Mouse (Mus musculus) gastrocnemius, adult 2 months (tissue): ENCODE results near the gene Nme8. TPM values are rescaled to one million over a fixed set of nuclear protein-coding genes. Genes with fewer than 3 reads are reported as not detected.

Experiments
- DNase-seq: peaks from one replicate; pipeline ENCODE4 v3.0.0; 2022
- H3K27ac ChIP-seq: fragments of 200-600 bp; 2 replicates; pipeline ENCODE4 v1.8.1; 2022; ENCODE audit warnings: mild to moderate bottlenecking
- H3K4me3 ChIP-seq: fragments of 200-600 bp; 2 replicates; pipeline ENCODE4 v1.8.1; 2022; ENCODE audit warnings: mild to moderate bottlenecking, moderate library complexity
- CTCF ChIP-seq: fragments of 200-600 bp; IDR thresholded peaks from 2 replicates; pipeline ENCODE4 v1.8.1; 2022; ENCODE audit warnings: antibody characterized with exemption, mild to moderate bottlenecking, moderate library complexity
- intact Hi-C: fragments of 180-260 bp; cut with DNase I; formaldehyde crosslinking; loops from one replicate; pipeline ENCODE4 v1.15.1; 2025
- total RNA-seq, 2 experiments: library from RNA; stranded (reverse); gene quantifications; 2 replicates each; pipeline ENCODE4 v1.2.3; 2021

Gene Nme8
- total RNA-seq, 2 experiments from 2014 or later = not detected

- H3K27ac ChIP-seq = no peak overlapping the region
- intact Hi-C loops = loop anchor here (10.0 kb wide), 1 partner anchor 176 kb away; no protein-coding TSS in a partner anchor
- TF ChIP-seq CTCF = no peak
Observed at GRCm38 (mm10) chr13:19630768-19631709, 66.6 kb downstream of the Nme8 start.

DNA sequence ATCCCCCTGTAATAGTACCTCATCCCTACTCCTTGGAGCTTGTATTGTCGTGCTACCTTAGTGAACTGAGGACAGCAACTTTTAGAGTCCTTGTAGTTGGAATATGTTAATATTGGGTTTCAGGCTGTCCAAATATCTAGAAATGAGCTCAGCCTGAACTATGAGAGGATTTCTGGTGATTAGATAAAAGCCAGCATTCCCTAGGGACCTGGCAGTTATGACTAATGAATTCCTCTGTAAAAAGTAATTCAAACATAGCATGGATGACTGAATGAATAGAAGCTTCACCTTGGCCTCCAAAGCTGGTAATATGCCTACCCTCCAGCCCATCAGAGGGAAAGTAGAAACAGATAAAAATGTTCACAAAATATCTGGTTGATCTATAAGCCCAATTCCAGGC is 71.1 kb downstream of the Nme8 start:
- Histone ChIP-seq H3K4me3 (peak overlapping the region; percentile 74; the same call in 1 of the 2 replicates), H3K27ac (0 out of 2 replicates have a peak overlapping the region, but pooled peaks have one; percentile 5)
- intact Hi-C loops = no loop called here
- DNase-seq = no peak
- TF ChIP-seq CTCF = no peak

More at GRCm38 (mm10) chr13:19630768-19631709, 66.6 kb downstream of the Nme8 start:
- DNase-seq = no peak
- H3K4me3 ChIP-seq = no peak overlapping the region

DNA sequence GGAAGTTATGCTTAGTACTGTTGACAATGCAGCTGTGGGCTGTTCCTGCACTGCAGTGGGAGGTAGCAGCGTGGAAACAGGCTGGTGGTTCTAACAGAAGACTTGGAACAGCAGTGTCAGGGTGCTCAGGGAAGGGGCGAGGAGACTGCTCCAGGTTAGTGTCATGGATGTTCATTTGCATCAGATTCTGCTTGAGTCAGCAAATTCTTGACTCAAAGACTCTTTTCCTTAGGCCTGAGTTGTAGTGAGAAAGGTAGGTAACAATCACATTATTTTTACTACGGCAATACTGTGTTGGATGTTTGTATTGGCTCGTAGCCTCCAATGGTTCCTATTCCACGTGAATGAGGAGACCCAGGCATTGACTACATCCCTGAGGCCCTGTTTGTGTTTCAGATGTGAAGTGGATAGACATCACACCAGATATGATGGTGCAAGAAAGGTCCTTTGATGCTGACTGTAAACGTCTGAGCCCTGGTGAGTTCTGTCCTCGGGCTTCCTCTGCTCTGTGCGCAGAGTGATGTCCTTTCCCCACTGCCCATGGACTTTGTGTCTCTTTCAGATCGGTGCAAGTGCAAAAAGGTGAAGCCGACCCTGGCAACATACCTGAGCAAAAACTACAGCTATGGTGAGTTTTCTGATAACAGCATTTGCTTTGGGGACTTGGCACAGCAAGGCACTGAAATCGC is 72.8 kb downstream of the Nme8 start:
- peak overlapping the region; percentile 74 for H3K4me3 ChIP-seq
- no peak for TF ChIP-seq CTCF
- DNase-seq = no peak

GRCm38 (mm10) chr13:19623228-19623905 is 74.2 kb downstream of the Nme8 start:
- H3K27ac ChIP-seq = peak overlapping the region; percentile 72
- no peak for TF ChIP-seq CTCF
- peak; percentile 24 for DNase-seq
- intact Hi-C loops = no loop called here
- peak overlapping the region; percentile 74 for H3K4me3 ChIP-seq

More for the DNA sequence above, 72.8 kb downstream of the Nme8 start:
- intact Hi-C loops = no loop called here
- H3K27ac ChIP-seq = peak overlapping the region; percentile 72; the same call in 1 of the 2 replicates

DNA sequence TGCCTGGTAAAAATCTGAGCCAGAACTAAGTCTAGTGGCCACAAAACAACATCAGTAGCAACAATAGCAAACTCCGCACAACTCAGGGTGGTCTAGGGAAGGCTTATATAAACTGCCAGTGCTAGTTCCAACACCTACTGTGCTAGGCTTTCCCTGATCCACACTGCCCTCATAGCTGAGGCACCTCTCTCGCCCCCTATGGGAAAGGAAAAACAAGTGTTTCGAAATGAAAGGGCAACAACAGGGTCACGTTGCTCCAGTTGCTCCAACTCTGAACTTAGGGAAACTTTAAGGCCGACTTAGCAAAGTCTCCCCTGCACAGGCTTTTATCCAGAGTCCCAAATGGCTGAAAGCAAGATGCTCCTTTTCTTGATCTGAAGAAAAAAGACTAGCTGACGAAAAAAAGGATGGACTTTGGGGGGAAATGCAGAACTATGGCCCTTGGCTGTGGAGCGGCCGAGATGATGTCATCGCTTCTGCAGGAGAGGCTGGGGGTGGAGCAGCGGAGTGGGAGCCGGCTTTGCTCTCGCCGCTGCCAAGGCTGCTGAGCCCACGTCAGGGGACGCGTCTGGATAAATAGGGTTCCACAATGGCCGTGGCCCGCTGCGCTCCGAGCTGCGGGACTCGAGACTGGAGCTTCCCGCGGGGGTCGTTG is 74.9 kb downstream of the Nme8 start, which contains the start of gene Sfrp4:
Gene Sfrp4 (plus strand): TSS at position 532 of the 655 bp plus-strand sequence.
- TF ChIP-seq CTCF = peak; percentile 50
- DNase-seq = peak; percentile 73
- Histone ChIP-seq H3K4me3 (peak within 1 kb of the TSS; percentile 74), H3K27ac (peak within 1 kb of the TSS; percentile 72)
- intact Hi-C loops = no loop called here

GRCm38 (mm10) chr13:19619216-19619927 is 78.2 kb downstream of the Nme8 start, which contains the start of gene Epdr1:
Gene Epdr1, minus strand, starts transcription at chr13:19619927.
- H3K4me3 ChIP-seq = peak within 1 kb of the TSS; percentile 93
- peak; percentile 65 for TF ChIP-seq CTCF
- H3K27ac ChIP-seq = peak within 1 kb of the TSS; percentile 98
- intact Hi-C loops = no loop called here
- peak; percentile 79 for DNase-seq

- intact Hi-C loops = no loop called here
- no peak for DNase-seq
- Histone ChIP-seq H3K4me3 (peak overlapping the region; percentile 93), H3K27ac (peak overlapping the region; percentile 98)
- no peak for TF ChIP-seq CTCF
Observed at GRCm38 (mm10) chr13:19618841-19619215, 78.8 kb downstream of the Nme8 start.

- H3K4me3 ChIP-seq = peak overlapping the region; percentile 93
- peak overlapping the region; percentile 98 for H3K27ac ChIP-seq
- DNase-seq = peak; percentile 41
- intact Hi-C loops = no loop called here
- no peak for TF ChIP-seq CTCF
Observed at GRCm38 (mm10) chr13:19618081-19618480, 79.5 kb downstream of the Nme8 start.

DNA sequence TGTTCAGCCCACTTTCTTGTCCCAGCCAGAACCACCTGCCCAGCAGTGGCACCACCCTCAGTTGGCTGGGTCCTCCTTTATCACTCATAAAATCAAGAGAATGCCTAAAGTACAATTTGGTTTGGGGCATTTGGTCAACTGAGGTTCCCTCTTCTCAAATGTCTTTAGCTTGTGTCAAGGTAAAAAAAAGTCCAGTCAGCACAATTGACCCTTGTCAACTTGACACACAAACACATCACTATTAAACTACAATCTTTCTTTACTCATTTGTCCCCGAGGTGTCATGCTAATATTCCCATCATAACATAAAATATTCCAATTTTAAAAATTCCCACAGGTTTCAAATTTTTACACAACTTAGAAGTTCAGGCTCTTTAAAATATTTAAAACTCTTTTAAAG is 83.3 kb downstream of the Nme8 start:
- Histone ChIP-seq H3K27ac (no peak overlapping the region), H3K4me3 (no peak overlapping the region)
- TF ChIP-seq CTCF = no peak
- no peak for DNase-seq
- intact Hi-C loops = no loop called here

- no peak for DNase-seq
- Histone ChIP-seq H3K27ac (no peak overlapping the region; the same call in 1 of the 2 replicates), H3K4me3 (no peak overlapping the region)
- no peak for TF ChIP-seq CTCF
- intact Hi-C loops = no loop called here
Observed at GRCm38 (mm10) chr13:19613426-19613825, 84.2 kb downstream of the Nme8 start.

DNA sequence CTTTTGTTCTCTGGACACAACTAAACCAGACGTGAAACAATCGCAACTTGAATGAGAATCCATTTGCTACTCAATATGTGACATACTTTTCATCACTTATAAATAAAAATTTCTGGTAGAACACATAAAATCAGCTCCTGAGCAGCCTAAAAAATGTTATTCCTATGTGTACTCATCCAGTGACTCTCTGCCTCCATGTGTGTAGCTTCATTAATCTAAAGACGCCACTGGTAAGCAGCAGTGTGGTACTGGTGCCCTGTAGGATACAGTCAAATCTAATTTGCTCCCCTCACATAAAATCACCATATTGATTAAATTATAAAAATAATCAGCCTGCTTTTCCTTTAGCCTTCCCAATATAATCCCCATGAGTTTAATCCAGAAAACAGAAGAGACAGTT is 84.6 kb downstream of the Nme8 start:
- intact Hi-C loops = no loop called here
- TF ChIP-seq CTCF = no peak
- no peak overlapping the region for H3K27ac ChIP-seq
- H3K4me3 ChIP-seq = no peak overlapping the region
- DNase-seq = no peak

- TF ChIP-seq CTCF = no peak
- Histone ChIP-seq H3K4me3 (no peak overlapping the region), H3K27ac (no peak overlapping the region)
- DNase-seq = no peak
- intact Hi-C loops = no loop called here
Observed at GRCm38 (mm10) chr13:19612348-19612747, 85.2 kb downstream of the Nme8 start.
